Mouse (Mus musculus) v-Abl transformed pro-B cells (cell line): ENCODE data around the gene Dnajc22.
"Not testable (repeated sequence)": the region's sequence is repeated elsewhere in the genome, so short reads cannot be mapped to it uniquely, and the experiment has no call there.

Experiments
- in situ Hi-C, 2 experiments: fragments of 400-800 bp; cut with MboI; formaldehyde crosslinking; loops; one replicate each; pipeline ENCODE4 v1.15.1; 2025; ENCODE audit not compliant: unreplicated experiment in 2 of 2

Dnajc22 gene

DNA sequence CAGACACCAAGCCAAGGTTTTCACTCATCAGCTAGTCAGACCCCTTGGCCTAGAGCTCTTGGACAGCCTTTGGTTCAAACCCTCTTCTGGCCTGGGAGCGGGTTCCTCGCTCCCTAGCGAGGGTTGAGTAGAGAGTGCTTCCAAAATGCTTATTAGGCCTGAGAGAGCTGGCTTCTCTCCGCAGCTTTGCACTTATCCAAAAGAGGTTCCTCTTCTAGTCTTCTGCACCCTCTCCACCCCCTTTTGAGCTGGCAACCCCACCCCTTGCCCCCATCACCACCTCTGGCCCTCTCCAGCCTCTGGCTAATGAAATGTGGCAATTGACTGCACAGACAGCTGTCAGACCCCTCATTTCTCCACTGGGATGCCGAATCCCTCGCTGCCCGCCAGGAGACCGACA lies at the start of gene Dnajc22:
Gene Dnajc22, plus strand, starts transcription at position 301 of the 400 bp plus-strand sequence.
- in situ Hi-C loops, result loop anchor here in 1 of 2 experiments (10.0 kb wide), 1 partner anchor 48 kb away; no protein-coding TSS in a partner anchor

DNA sequence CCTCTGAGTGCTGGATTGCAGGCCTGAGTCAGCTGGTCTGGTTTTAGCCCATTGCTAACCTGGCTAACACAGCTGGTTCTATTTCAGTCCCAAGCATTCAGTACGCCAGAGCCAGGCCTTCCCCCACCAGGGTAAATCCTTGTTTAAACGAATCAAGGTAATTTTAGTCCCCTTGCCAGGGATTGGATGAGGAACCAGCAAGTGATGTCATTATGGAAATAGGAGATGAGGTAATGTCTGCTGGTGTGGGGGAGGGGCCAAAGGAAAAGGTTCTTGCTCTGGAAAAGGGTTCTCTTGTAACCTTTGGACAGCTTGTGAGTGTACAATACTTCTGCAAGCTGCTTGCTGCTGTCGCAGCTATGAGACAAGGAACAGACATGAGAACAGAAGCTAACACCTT lies 48.1 kb upstream of the Dnajc22 start:
- in situ Hi-C loops, result loop anchor here in 1 of 2 experiments (5.0 to 10.0 kb wide), 3 partner anchors 43 to 150 kb away; partner anchors contain the start of gene Dnajc22

DNA sequence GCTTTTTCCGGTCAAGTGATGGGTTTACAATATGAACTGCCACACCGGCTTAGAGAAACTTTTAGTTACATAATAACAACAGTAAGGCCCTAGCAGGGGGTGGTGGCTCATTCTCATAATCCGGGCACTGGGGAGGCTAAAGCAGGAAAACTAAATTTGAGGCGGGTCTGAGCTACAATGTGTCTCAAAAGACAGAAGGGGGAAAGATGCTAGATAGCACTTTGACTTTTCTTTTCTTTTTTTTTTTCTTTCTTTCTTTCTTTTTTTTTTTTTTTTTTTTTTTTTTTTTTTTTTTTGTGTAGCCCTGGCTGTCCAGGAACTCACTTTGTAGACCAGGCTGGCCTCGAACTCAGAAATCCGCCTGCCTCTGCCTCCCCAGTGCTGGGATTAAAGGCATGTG lies 47.2 kb upstream of the Dnajc22 start:
- in situ Hi-C loops, result loop anchor here in 1 of 2 experiments (10.0 kb wide), 2 partner anchors 49 to 149 kb away; partner anchors contain the start of gene Dnajc22

DNA sequence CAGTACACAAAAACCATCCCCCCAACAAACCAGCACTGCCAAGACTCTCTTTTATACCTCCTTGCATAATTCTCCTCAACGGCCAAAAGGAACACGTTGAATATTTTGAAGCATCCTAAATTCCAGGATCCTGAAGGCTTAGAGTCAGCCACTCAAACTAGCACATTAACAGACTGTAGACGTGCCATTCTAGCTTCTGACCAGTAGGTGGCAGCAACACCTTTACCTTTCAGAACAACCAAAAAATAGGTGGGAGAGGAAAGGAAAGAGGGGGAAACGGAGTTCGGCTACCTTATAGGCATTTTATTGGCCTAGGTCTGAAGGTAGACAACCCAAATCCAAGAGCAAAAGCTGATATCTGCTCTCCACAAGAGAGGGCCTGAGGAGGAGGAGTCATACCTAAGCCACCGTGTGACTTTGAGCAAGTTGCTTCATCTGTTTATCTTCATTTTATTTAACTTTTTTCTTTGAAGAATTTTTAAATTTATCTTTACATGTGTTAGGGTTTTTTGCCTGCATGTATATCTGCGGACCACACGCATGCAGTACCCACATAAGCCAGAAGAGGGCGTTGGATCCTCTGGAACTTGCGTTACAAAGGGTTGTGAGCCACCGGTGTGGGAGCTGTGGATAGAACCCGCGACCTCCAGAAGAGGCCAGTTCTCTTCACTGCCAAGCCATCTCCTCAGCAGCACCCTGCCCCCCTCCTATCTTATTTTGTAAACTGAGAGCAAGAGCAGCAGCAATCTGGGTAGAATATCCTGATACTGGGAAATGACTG lies 43.3 kb upstream of the Dnajc22 start:
- in situ Hi-C loops, result loop anchor here in 1 of 2 experiments (10.0 kb wide), 2 partner anchors 45 to 145 kb away; partner anchors contain the start of gene Dnajc22

DNA sequence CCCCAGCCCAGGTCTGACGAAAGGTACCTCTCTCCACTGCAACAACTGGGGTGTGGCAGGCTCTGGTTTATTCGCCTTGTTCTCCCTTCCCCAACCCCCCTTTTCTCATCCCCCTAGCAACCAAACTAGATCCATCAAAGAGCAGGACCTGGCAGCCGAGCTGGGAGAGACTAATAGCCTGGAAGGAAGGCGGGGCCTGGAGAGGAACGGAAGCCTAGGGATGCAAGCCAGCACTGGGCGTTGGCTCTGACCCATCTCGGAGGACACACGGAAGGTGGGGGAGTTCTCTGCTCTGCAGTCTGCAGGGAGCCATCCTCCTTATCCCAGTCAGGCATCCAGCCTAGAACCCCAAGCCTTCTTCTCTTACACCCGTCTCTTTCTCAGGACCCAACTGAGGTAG lies 39.6 kb upstream of the Dnajc22 start:
- in situ Hi-C loops, result no loop called here

DNA sequence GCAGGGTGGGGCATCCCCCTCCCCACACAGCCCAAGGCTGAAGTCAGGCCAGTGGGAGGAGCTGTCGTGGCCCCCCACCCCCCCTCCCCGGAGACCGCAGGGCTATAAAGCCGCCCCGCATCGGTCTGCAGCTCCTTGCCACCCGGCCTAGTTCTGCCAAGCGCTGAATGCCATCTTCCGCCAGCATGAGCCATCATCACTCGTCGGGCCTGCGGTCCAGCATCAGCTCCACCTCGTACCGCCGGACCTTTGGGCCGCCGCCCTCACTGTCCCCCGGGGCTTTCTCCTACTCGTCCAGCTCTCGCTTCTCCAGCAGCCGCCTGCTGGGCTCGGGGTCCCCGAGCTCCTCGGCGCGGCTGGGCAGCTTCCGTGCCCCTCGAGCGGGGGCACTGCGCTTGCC lies 37.9 kb upstream of the Dnajc22 start, which contains the start of gene Prph:
Gene Prph, plus strand, starts transcription at position 135 of the 400 bp plus-strand sequence.
- in situ Hi-C loops, result no loop called here

DNA sequence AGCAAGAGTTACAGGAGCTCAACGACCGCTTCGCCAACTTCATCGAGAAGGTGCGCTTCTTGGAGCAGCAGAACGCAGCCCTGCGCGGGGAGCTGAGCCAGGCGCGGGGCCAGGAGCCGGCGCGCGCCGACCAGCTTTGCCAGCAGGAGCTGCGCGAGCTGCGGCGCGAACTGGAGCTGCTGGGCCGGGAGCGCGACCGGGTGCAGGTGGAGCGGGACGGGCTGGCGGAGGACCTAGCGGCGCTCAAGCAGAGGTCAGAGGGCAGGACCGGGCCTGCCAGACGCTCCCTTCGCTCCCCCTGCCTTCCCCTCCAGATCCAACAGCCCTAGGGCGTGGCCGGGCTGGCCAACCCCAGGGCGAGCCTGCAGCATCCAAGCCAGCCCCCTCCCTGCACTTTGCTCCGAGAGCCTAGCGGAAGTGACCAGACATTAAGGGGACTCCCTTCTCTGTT lies 37.4 kb upstream of the Dnajc22 start:
- in situ Hi-C loops, result no loop called here

DNA sequence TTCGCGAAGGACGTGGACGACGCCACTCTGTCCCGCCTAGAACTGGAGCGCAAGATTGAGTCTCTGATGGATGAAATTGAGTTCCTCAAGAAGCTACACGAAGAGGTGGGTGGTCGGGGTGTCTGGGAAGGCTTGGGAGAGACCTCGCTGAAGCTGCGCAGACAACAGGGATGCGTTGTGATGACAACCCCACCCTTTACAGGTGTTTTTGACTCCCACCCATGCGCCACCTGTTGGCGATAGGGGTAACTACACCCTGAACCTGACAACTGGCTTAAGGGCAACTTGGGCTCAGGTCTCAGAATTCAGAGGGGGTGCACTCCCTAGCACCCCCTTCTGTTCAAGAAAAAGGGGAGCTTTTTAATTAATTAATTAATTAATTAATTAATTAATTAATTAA lies 36.6 kb upstream of the Dnajc22 start:
- in situ Hi-C loops, result no loop called here

DNA sequence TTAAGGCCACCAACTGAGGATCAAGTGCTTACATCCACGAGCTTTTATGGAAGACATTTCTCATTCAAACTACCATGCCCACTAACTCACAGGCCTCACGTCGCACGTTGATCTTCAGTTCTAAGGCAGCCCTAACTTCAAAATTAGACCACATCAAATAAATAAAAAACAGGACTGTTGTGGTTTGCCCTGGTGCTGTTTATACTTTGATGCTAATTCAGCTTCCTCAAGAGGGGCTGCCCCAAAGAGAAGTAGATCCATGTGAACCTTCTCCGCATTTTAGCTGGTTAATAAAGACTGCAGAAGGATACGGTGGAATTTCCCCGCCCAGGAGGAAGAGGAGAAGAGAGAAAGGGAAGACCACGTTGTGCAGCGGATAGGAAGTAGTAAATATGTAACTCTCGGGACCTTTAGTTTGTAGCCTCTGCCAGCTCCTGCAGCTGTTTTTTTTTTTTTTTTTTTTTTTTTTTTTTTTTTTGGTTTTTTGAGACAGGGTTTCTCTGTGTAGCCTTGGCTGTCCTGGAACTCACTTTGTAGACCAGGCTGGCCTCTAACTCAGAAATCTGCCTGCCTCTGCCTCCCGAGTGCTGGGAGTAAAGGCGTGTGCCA lies 27.3 kb upstream of the Dnajc22 start:
- in situ Hi-C loops, result no loop called here

DNA sequence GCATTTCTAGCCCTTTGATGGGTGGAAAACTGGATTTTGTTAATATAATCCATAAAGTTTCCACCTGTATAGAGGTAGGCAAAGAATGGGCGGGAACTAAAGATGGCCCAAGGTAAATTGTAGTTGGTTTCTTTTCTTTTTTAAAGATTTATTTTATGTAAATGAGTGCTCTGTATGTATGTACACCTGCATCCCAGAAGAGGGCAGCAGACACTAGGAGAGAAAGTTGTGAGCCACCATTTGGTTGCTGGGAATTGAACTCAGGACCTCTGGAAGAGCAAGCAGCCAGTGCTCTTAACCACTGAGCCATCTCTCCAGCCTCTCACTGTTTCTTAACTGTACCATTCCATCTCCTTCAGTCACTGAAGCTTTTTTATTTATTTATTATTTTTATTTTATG lies 21.0 kb upstream of the Dnajc22 start:
- in situ Hi-C loops, result no loop called here

DNA sequence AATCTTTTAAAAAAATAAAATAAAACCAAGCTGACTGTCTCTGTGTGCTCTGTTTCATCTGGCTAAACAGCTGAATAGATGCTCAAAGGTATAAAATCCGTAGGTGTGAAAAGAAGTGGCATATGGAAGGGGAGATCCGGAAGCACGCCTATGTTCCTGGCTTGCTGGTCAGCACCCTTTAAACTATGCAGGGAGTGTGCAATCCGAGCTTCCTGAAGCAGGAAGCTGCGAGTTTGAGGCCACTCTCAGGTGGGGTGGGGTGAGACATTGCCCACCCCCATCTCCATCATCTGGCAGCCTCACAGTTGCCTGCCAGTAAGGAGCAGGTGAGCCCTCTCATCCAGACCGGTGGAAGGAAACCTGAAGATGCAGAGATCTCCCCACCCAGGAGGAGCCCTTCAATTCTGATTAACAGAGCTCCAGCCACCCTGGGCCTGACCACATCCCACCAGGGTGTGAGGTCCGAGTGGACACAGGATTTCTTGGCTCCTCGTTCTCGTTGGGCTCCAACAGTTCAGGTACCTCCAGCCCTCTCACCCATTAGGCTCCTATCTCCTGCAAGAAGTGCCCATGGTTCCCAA lies 18.9 kb upstream of the Dnajc22 start, which contains the start of gene Troap:
Gene Troap, plus strand, starts transcription at position 557 of the 581 bp plus-strand sequence.
- in situ Hi-C loops, result no loop called here

DNA sequence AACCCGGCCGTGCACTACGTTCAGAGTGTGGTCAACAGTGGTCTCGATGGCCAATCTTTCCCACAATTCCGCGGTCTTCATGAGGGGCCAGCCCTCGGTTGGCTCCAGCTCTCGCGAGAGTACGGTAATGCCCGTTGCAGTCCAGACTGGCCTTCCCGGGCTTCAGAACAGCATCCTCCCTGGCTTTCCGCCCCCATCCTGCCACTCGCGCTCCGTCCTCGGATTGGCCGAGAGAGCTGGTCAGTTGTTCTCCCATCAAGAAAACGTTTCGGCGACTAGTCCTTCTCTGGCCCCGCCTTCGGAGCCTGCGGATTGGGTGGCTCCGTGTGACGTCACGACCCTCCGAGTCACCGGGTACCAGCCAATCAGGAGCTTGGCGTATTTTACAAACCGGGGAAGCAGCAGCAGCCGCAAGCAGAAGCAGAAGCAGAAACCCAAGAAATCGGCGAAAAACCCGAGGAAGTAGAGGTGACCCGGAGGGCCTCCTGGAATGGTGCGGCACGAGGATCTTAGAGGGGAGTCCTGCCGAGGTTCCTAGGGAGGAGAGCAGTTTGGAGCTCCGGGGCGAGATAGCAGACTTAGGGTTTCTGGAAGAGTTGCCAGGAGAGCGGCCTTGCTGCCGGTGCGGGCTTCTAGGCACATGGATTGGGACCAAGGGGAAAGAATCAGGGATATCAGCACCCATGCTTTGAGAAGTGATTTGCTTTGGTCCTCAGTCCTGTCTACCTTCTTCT lies 18.2 kb upstream of the Dnajc22 start:
- in situ Hi-C loops, result no loop called here

DNA sequence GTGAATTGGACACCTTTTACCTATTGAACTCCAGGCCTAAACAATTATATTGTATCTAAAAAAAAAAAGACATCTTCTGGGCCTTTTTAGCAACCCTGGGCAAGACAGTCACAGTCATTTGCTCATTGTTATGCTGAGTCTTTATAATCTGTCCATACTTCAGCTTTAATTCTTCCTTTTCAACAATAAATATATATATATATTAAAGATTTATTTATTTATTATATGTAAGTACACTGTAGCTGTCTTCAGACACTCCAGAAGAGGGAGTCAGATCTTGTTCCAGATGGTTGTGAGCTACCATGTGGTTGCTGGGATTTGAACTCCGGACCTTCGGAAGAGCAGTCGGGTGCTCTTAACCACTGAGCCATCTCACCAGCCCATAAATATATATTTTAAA lies 17.0 kb upstream of the Dnajc22 start:
- in situ Hi-C loops, result not testable (repeated sequence)

DNA sequence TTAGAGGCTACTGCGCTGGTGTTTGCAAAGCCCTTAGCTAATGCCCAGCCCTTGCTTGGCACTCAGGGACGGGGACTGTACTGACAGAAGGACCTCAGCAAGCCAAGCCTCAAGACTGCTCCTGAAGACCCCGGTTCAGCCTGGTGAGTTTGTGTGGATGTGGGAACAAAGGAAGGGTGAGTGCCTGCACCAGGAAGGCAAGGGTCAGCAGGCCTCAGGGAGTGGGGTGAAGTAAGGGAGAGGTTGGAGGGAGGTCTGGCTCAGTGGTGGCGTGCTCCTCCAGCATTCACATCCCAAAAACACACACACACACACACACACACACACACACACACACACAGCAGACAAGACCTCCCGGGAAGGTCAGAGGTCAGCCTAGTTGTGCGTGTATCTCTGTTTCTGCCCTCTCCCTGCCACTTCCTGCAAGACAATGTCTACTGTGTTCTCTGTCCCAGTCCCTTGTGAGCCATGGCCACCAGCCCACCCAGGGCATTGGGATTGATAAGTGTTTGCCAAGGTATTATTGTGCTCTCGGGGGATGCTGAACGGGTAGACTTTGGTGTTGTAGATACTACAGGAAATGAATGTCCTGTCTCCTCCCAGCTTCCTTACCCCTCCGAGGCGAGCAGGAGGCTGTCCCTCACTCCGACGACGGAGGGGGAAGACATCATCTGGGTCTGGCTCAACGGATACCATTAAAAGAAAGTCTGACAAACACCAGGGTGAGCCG lies 14.6 kb upstream of the Dnajc22 start:
- in situ Hi-C loops, result no loop called here

DNA sequence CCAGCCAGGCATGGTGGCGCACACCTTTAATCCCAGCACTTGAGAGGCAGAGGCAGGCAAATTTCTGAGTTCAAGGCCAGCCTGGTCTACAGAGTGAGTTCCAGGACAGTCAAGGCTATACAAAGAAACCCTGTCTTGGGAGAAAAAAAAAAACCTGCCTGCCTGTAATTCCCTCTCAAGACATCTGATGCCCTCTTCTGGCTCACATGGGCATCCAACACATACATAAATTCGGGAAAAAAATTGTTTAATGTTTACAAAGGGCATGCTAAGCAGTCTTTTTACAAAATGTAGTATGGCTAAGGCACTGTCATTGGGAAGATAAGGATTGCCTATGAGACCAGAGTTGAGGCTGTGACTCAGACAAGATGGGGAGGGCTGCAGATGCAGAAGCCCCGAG lies 13.2 kb upstream of the Dnajc22 start:
- in situ Hi-C loops, result no loop called here

DNA sequence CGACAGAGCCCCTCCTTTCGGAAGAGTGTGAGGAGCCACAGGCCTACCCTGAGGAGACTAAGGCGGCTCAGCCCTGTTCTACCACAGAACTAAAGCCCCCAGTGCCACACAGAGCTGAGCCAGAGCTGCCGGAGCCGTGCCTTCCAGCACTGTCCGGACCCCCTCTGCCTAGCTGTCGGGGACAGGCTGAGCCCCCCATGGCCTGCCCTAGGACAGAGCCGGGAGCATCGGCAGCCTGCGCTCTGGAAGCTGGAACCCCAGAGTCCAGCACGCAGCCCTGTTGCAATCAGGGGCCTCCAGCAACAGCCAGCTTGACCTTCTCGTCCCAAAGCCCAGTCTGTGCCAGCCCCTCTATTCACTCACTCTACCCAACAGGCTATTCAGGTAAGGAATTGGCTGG lies 10.6 kb upstream of the Dnajc22 start:
- in situ Hi-C loops, result no loop called here

DNA sequence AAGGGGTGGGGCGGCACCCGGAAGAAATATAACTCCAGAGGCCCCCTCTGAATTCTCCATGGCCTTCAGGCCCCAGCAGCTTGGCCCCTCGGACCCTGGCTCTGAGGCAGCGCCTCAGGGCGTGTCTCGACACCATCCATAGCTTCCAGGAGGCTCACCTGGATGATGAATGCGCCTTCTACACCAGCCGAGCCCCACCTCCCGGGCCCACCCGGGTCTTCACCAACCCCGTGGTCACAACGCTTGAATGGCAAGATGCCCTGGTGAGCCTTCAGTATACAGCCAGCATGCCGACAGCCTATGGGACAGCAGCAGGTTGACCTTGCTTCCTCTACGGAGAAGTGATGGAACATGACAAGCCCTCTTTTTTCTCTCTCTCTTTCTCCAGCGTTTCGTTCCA lies 10.1 kb upstream of the Dnajc22 start:
- in situ Hi-C loops, result no loop called here

DNA sequence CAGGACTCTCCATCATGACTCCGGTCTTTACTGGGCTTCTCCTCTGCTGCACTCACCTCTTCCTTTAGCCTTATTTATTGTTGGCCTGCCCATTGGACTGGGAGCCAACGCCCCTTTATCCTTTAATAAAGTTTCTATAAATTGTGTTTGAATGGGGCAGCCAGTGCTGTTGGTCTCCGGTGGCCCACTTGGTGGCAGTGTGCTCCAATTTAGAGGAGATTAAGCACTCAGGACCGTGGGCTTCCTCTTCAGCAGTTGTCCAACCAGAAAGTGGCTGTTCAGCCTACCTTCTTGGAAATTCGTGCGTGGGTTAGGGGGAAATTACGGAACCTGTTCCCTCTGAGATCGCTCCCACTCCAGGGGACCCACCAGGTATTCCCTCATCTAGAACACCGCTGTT lies 9.7 kb upstream of the Dnajc22 start:
- in situ Hi-C loops, result no loop called here

DNA sequence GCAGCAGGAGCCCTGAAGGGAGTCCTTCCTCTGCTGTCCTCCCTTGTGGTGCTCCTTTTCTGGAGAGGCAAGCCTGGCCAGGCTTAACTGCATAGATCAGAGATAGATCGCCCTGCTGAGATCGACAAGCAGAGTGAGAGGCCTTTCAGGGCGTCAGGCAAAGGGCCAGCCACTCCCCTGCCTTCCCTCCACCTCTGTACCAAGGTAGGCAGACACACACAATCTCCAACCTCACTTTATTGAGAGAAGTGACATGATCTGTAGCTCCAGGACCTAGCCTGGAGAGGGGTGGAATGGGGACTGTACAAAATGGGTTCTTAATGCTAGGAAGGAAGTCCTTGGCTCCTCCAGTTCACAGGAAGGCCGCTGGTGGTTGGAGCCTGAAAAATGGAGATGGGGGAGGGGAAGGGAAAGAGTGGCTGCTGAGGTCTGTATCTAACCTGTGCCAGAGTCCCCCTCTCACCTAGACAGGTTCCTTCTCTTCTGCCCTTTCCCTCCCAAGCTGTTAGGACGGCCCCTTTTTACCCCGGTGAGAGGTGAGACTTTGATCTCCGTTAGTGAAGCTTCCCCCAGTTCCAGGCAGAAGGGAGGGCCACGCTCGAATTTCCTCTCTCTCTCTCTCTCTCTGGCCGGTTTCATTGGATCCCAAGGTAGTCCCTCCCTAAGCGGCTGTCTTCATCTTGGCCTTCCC lies 9.0 kb upstream of the Dnajc22 start:
- in situ Hi-C loops, result no loop called here
